Mouse (Mus musculus) granulocyte monocyte progenitor cell, adult 5-6 weeks (primary cell): ENCODE data around the gene Abi1. TPM values are rescaled to one million over a fixed set of nuclear protein-coding genes. Genes with fewer than 3 reads are reported as not detected.
"Not testable (repeated sequence)": the region's sequence is repeated elsewhere in the genome, so short reads cannot be mapped to it uniquely, and the experiment has no call there.

Experiments
- ATAC-seq: replicated peaks from 2 replicates; pipeline ENCODE4 v1.8.0; 2016; ENCODE audit warnings: mild to moderate bottlenecking, moderate TSS enrichment, inconsistent platforms; ENCODE audit not compliant: poor library complexity, severe bottlenecking
- total RNA-seq, 2 experiments: library from RNA; stranded (forward) in 1 of 2; stranded (reverse) in 1 of 2; fragments of 200-712, 200-1000 nt in 1 of 2; fragments of >200 nt in 1 of 2; fragmentation: Nextera tagmentation in 1 of 2; gene quantifications; 2 replicates each; pipeline ENCODE4 v1.2.3; 2014 to 2017

The Abi1 gene
- total RNA-seq, 2 experiments from 2014 or later = 64.4 to 88.9 TPM

- no peak for ATAC-seq
Observed at GRCm38 (mm10) chr2:23034692-23035435, 5.2 kb downstream of the Abi1 start.

- ATAC-seq = no peak
Observed at GRCm38 (mm10) chr2:23030631-23031030, 9.4 kb downstream of the Abi1 start.

GRCm38 (mm10) chr2:23028826-23029225, 11.2 kb downstream of the Abi1 start:
- ATAC-seq = no peak

DNA sequence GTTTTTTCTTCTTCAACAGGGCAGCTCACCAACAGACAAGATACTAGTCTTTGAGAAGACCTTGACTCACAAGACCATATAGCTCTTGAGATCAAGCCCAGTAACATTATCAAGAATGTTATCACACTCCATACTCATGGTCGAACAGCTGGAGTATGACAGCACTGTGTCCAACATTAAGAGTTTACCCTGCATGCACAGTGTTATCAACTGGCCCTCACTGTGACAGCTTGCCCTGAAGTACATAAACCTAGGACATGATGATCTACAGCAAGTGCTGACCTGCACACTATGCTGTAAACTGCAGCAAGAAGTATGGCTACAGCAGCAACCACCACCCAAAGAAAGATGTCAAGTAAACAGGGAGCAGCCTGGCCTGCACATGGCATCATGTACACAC, 13.7 kb downstream of the Abi1 start:
- no peak for ATAC-seq

DNA sequence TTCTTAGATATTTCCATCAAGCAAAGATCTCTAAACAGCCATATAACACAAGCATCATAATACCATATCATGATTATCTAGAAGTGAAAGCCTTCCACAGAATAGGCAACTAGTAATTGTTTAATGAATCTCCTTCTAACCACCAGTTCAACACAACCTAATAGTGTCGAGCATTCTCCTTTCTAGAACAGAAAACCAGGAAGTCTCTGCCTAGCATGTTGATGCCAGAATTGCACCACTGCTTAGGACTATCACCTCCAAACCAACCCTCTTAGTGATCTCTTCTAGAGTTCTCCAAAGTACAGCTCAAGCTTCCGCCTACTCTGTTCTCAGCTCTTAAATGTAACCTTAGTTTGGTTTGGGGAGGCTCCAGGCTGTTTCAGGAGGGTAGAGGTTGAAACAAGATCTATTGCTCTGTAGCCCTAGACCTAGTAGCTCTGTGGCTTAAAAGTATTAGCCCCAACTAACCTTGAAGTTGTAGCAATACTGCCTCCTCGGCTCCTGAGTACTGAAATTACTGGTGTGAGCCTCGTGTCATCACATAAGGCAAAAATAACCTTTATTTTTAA, 16.2 kb downstream of the Abi1 start:
- peak; percentile 52 for ATAC-seq

GRCm38 (mm10) chr2:23023023-23023422, 17.0 kb downstream of the Abi1 start:
- ATAC-seq = no peak

- ATAC-seq = no peak
Observed at GRCm38 (mm10) chr2:23021721-23022120, 18.3 kb downstream of the Abi1 start.

GRCm38 (mm10) chr2:23021320-23021719, 18.7 kb downstream of the Abi1 start:
- ATAC-seq = no peak

GRCm38 (mm10) chr2:23019170-23019569, 20.9 kb downstream of the Abi1 start:
- ATAC-seq = no peak

DNA sequence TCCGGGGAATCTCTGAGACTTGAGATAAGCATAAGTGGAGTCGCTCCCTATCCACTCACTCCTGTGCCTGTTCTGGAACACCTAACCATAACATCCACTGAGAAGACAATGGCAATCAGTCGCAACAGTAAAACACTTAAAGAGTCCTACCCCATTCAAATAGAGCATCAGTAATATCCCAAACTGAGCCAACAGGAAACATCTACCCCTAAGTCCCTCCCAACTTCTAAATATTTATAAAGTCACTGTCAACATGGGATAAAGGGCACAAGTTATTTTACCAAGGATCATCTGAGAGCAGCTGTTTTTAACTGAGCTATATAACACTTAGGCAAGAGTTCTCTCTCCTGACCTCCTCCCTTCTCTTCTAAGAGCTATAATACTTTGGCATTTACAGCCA, 23.9 kb downstream of the Abi1 start:
- no peak; the same call in 1 of the 2 replicates for ATAC-seq

- 0 out of 2 replicates have a peak, but pooled peaks have one; percentile 9 for ATAC-seq
Observed at GRCm38 (mm10) chr2:23015335-23015734, 24.7 kb downstream of the Abi1 start.

- not testable (repeated sequence) for ATAC-seq
Observed at GRCm38 (mm10) chr2:23014935-23015334, 25.1 kb downstream of the Abi1 start.

GRCm38 (mm10) chr2:23008256-23008655, 31.8 kb downstream of the Abi1 start:
- ATAC-seq = no peak

GRCm38 (mm10) chr2:23007577-23007976, 32.5 kb downstream of the Abi1 start:
- ATAC-seq = no peak

DNA sequence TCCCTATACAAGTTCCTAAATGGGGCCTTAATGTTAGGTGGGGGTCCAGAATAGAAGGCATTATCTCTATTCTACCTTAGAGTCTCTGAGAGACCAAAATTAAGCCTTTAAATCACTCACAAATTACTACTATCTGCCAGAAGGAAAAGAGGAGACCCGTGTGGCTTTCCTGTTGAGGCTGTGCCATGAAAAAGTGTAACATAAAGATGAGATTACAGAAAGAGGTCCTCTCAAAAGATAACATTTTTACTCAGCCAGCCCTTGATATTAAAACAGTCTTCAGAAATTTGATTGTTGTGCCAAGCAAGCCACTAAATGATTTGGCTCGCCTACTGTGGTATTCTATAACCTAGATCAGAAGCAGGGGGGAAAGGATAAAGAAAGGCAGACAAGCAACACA, 32.9 kb downstream of the Abi1 start:
- ATAC-seq = no peak

DNA sequence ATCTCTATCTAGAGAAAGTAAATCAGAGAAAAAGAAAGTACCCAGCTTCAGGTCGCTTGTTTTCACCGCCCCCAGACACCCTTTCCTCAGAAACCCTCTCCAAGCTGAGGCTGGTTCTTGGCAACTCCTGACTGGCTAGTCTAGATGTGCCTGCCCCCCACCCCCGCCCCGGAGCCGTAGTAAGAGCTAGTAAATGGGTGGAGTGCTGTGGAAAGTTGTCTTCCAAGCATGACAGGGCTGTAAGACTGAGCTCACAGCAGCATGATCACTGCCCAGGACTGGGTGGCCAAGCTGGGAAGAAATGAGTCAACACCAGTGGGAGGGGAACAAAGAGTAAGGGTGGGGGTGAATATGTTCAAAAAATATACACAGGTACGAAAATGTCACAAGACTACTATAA, 33.8 kb downstream of the Abi1 start:
- no peak for ATAC-seq

DNA sequence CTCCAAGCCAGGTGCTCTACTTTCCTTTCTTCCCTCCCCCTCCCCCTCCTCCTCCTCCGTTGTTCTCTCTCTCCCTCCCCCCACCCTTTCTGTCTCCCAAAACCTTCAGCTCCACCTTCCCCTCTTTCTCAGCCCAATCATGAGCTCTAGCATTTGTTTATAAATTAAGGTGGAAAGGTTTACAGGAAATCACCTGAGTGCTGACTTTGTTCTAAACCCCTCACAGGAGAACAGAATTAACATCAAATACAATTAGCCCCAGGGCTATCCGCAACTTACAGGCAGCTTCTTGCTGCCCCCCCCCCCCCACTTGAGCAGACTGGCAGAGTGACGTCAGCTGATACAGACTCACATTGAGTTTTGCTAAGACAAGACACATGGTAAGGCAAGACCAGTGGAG, 37.4 kb downstream of the Abi1 start:
- no peak for ATAC-seq

DNA sequence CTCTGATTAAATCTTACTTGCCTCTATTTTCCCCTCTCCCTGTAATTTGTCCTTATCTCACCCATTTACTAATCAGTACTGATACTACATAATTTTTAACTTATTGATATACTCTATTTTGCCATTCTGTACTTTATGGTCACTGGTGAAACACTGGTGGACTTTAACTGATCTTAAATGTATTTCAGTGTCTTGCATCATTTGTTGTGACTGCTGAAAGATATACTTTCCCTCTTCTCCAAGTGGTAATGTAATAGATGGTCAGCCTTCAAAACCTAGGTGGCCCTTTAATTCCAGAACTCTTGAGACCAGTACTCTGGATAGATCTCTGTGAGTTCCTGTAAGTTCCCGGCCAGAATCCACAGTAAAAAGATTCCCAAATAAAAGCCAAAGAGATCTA, 40.4 kb downstream of the Abi1 start:
- no peak for ATAC-seq

- ATAC-seq = no peak
Observed at GRCm38 (mm10) chr2:22998804-22999203, 41.2 kb downstream of the Abi1 start.

GRCm38 (mm10) chr2:22998015-22998414, 42.0 kb downstream of the Abi1 start:
- no peak for ATAC-seq

- ATAC-seq = no peak
Observed at GRCm38 (mm10) chr2:22996071-22996470, 44.0 kb downstream of the Abi1 start.
